Mouse (Mus musculus) brain, embryonic 18.5 days (tissue): Measurements from ENCODE around the gene Magi1.

ENCODE experiments used
- DNase-seq: peaks from one replicate; pipeline ENCODE4 v3.0.0-alpha.2; 2012; ENCODE audit warnings: low read depth, low spot score

Gene Magi1

DNA sequence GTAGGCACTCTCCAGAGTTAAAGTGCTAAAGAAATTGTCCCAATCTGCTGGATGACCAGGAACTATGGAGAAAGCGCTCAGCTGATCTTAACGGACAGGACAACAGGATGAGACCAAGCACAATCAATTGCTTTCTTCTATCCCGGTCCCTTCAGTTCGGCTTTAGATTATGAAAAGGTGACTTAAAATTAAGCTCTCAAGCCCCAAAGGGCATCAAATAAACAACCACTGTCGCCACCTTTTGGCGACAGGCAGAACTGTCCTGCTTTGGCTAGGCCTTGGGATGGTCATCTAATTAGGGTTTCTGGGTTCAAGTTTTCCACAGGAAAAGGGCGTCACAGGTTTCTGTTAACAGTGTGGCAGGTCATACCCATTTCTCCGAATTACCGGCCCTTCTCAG, 298.6 kb downstream of the Magi1 start:
- no peak for DNase-seq

GRCm38 (mm10) chr6:93983551-93983950, 300.2 kb downstream of the Magi1 start:
- DNase-seq = no peak

GRCm38 (mm10) chr6:93981211-93981610, 302.5 kb downstream of the Magi1 start:
- DNase-seq = no peak

DNA sequence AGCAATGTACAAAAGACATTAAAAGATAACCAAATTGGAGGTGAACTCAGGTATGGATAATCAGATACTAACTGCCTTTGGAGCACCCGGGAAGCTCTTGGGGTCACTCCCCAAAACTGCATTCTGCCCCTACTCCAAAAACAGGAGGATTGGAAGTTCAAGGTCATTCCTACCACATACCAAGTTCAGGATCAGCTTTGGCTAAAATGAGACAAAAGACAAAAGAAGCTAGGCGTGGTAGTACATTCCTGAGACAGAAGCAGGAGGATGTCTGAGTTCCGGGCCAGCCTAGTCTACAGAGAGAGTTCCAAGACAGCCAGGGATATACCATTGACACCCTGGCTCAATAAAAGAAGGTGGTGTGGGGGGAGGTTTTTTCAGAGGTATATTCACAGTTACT, 304.5 kb downstream of the Magi1 start:
- DNase-seq = no peak

DNA sequence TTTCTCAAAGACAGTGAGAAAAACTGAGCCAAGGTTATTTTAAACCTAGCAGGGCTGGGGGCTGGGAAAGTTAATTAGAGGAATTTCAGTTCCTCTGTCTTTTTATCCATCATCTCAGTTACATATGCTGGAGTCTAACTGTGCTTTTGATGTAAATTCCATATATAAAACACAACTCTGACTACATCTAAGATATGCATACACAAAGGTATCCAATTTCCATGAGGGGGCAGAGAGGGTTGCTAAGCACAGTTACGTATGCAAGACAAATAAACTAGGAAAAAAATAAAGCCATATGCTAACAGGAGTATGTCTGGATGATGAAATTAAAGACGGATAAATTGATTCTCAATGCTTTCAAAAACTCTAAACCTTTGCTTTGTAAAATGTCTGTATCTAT, 315.0 kb downstream of the Magi1 start:
- no peak for DNase-seq

DNA sequence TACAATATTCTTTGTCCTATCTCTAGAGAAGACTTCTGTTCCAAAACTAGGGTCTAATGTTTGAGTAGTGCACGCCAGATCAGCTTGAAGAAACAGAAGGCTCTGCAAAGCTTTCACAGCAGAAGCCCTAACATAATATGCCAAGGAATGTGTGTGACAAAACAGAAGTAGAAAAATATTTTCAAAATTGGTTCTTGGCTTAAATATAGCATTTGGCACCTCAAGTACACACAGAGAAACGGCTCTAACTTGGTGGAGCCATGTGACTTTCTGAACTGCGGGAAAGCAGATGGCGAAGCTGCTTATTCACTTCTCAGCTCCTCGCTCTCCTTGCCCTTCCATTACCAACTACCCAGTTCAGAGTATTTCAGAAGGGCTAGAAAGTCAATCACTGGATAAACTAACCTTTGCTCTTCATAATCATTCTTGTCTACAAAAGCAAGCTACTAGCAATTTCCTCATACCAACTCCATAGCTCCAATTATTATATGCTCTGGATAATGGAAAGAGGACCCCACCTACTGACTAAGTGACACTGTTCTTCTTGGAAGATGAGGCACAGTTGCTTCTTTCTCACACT, 320.9 kb downstream of the Magi1 start:
- DNase-seq = peak; percentile 62

- DNase-seq = no peak
Observed at GRCm38 (mm10) chr6:93961782-93962181, 321.9 kb downstream of the Magi1 start.

- DNase-seq = no peak
Observed at GRCm38 (mm10) chr6:93957172-93957571, 326.5 kb downstream of the Magi1 start.

GRCm38 (mm10) chr6:93946612-93947011, 337.1 kb downstream of the Magi1 start:
- DNase-seq = no peak

GRCm38 (mm10) chr6:93936359-93936758, 347.4 kb downstream of the Magi1 start:
- DNase-seq = no peak

DNA sequence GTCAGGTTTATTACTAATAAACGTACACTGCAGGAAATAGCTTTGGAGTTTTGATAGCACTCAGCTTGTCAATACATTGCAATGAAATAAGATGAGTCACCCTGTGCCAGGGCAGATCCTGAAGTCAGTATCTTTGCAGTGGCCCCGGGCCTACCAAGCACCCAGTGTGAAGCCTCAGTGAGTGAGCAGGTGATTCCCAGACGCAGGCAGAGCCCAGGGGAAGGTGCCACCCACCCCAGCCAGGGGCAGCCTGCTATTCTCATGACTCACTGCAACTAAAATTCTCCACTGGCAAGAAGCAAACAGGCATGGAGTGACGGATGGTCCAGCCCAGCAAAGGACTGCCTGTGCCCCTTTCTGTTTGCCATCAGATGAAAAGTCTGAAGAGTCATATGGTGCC, 347.9 kb downstream of the Magi1 start:
- DNase-seq = no peak

DNA sequence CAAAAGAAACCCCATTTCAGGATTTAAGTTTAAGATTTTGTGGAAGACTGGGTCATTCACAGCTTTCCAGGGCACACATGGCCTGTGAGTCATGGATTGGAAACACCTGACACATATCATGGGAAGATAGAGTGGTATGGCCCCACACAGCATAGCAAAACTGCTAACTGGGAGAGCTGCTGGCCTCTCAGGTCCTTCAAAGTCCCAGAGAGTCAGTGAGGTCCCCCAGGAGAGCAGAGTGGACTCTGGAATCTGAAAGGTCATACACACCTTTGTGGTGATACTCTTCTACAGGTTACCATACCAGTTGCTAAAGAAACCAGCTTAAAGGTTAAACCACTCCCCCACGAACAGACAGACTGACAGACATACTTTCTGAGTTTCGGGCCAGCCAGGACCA, 349.0 kb downstream of the Magi1 start:
- no peak for DNase-seq

GRCm38 (mm10) chr6:93924568-93924967, 359.1 kb downstream of the Magi1 start:
- DNase-seq = no peak

DNA sequence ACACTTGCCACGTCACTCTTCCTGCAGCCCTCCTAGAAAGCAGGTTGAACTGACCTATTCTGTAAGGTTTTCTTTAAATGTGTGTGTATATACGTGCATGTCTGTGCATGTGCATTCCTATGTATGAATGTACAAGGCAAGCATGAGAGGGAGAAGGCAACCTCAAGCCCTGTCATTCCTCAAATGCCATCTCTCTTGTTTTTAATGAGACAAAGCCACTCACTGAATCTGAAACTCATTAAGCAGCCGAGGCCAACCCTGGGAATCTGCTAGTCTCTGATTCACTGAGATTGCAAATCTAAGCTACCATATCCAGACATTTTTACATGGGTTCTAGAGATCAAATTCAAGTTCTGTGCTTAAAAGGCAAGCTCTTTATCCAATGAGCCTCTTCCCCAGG, 359.7 kb downstream of the Magi1 start:
- no peak for DNase-seq

GRCm38 (mm10) chr6:93923351-93923750, 360.4 kb downstream of the Magi1 start:
- no peak for DNase-seq

DNA sequence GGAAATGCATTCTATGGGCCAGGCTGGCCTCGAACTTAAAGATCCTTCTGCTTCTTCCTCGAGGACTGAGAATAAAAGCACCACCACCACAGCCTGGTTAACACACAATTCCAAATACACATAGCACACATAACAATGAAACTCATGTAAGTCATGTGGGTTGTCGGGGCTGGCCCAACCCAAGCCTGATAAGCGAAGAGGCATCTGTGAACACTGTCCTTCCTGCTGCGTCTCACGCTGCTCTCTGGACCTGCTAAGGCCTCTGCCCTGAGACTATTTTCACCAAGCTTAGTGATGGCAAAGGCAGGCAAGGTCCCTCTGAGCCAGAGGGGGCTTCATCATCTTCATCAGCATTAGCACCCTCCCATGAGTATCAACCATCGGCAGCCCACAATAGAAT, 360.8 kb downstream of the Magi1 start:
- DNase-seq = no peak

DNA sequence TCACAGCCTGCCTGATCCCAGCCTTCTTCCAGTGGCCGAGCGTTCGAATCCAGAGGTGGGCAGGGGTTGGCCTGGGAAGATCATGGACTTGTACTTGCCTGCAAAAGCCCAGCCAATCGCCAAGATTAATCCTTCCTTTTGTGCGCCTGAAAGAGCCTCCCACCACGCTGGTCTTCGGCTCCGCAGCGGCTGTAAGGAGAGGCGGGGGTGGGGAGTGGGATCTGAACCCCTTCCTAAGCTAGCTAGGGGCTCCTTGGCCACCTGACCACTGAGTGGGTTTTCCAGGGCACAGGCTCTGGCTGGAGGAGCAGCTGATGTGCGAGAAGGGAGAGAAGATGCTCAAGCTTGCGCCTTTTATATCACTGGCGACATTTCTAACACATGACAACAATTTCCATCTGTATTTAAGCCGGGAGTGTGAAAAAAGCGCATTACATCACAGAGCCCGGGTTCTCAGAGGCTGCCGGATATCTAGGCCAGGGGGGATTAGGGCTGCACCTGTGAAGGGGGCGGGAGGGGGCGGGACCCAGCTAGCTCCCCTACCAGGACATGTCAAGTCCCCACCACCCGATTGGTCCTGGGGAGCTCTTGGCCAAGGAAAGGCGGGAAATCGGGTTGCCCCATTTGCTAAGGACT, 370.4 kb downstream of the Magi1 start:
- peak; percentile 28 for DNase-seq

DNA sequence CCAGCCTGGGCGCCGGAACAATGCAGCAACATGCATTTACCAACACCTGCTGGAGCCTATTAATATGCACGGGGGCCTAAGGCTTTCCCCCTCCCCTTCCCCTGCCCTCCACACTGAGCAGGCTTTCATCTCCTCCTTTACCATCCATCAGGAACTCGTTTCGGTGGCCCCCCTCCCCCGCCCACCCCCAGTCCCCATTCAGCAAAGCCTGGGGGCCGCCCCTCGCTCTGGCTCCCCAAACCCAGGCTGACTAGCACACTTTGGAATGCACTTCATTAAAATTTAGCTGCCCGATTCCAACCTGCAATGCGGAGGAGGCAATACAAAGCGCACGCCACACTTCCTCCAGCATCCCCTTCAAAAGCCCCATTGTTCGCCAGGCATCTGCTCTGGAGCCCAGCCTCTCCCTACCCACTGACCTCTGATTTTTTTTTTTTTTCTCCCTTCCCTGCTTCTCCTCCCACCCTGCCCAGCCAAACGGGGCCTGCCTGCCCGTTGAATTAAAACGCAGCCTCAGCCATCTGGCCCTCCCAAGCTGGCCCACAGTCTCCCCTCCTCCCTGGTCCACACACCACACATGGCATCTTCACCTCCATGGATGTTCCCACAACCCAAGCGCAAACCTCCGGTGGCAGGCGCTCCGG, 371.0 kb downstream of the Magi1 start:
- peak; percentile 67 for DNase-seq

GRCm38 (mm10) chr6:93912003-93912581, 371.6 kb downstream of the Magi1 start:
- peak; percentile 39 for DNase-seq

DNA sequence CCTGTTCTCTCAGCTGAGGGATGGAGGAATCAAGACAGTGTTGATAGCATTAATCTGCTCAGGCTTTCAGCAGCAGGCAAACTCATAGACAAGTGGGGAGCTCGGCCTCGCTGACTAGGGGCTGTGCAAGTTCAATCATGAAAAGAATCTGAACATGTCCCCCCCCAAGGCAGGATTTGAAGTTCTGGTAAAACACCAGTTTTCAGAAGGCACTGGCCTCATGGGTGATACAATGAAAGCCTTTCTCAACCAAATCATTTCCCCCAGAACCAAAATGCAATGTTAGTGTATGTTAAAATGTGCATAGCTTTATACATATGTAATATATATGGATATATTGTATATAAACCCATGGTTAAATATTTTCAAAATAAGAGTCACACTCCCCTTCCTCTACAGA, 372.3 kb downstream of the Magi1 start:
- DNase-seq = no peak

GRCm38 (mm10) chr6:93909976-93910375, 373.7 kb downstream of the Magi1 start:
- no peak for DNase-seq

GRCm38 (mm10) chr6:93904987-93905386, 378.7 kb downstream of the Magi1 start:
- DNase-seq = no peak

DNA sequence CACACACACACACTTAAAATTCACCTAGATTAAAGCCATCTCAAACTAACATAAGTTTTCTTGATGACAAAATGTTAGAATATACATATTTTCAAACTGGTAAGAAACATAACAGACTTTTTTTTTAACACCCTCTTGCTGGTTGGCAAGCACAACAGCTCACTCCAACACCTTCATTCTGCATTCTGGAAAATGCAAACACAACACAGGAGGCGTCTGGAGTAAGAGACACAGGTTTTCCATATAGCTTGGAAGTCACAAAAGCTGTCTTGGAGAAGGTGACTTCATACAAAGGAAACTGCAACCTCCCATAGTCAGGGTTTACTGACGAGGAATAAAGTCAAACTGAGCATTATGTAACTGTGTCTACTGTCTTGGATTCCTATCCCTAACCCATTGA, 381.5 kb downstream of the Magi1 start:
- no peak for DNase-seq
